Mouse (Mus musculus) midbrain, embryonic 13.5 days (tissue): ENCODE data around the gene Tctex1d1. TPM values are rescaled to one million over a fixed set of nuclear protein-coding genes. Genes with fewer than 3 reads are reported as not detected.

Source experiments
- ATAC-seq: fragments of 200-750 bp; cut with Nextera tagmentation; 2 replicates; pipeline ENCODE4 v1.8.0; 2017; ENCODE audit warnings: mild to moderate bottlenecking, moderate TSS enrichment, moderate library complexity
- H3K27ac ChIP-seq: fragments of 300-500 bp; sonication (generic); 2 replicates; pipeline ENCODE4 v1.5.1; 2015; ENCODE audit warnings: inconsistent platforms, mild to moderate bottlenecking, moderate library complexity
- H3K27me3 ChIP-seq: fragments of 300-500 bp; sonication (generic); 2 replicates; pipeline ENCODE4 v1.6.1; 2015; ENCODE audit warnings: mild to moderate bottlenecking, inconsistent platforms
- H3K36me3 ChIP-seq: fragments of 300-500 bp; sonication (generic); 2 replicates; pipeline ENCODE4 v1.6.1; 2015; ENCODE audit warnings: mild to moderate bottlenecking, inconsistent platforms
- H3K4me1 ChIP-seq: fragments of 300-500 bp; sonication (generic); replicated peaks from 2 replicates; pipeline ENCODE4 v1.6.1; 2015; ENCODE audit warnings: inconsistent platforms
- H3K4me2 ChIP-seq: fragments of 300-500 bp; sonication (generic); replicated peaks from 2 replicates; pipeline ENCODE4 v1.6.1; 2015; ENCODE audit warnings: moderate library complexity, mild to moderate bottlenecking, inconsistent platforms
- H3K4me3 ChIP-seq: fragments of 300-500 bp; sonication (generic); replicated peaks from 2 replicates; pipeline ENCODE4 v1.5.1; 2015; ENCODE audit warnings: mild to moderate bottlenecking, inconsistent platforms
- H3K9ac ChIP-seq: fragments of 300-500 bp; sonication (generic); replicated peaks from 2 replicates; pipeline ENCODE4 v1.6.1; 2015; ENCODE audit warnings: mild to moderate bottlenecking, inconsistent platforms
- H3K9me3 ChIP-seq: fragments of 300-500 bp; sonication (generic); 2 replicates; pipeline ENCODE4 v1.6.1; 2016; ENCODE audit warnings: mild to moderate bottlenecking, inconsistent platforms
- WGBS: fragments of 180-500 bp; shearing (Covaris S2); methylation state at CpG from one replicate; pipeline ENCODE4 v1.1.7; 2015; 5-methylcytosine and 5-hydroxymethylcytosine counted together
- polyA plus RNA-seq: library from polyadenylated mRNA; unstranded; fragments of >200 nt; fragmentation: Nextera tagmentation; extraction: Ambion mirVana; gene quantifications from 2 replicates; pipeline ENCODE4 v1.2.1, GENCODE M21; 2015

The Tctex1d1 gene
- polyA plus RNA-seq, 1 experiment from 2014 or later, result 0.74 TPM

- H3K4me3 ChIP-seq, result no peak overlapping the region
- H3K27me3 ChIP-seq, result peaks cover 5% of the 10 kb centered on the region
- H3K4me1 ChIP-seq, result peaks cover 3% of the 10 kb centered on the region
- H3K9me3 ChIP-seq, result no peaks in the 10 kb centered on the region
- 77% methylated on average over 5 of the region's 5 CpGs for WGBS
- no peak for ATAC-seq
- H3K9ac ChIP-seq, result no peak overlapping the region
- no peak overlapping the region for H3K4me2 ChIP-seq
- peaks cover 29% of the 10 kb centered on the region for H3K36me3 ChIP-seq
- H3K27ac ChIP-seq, result no peak overlapping the region
These were observed 7.2 kb upstream of the Tctex1d1 start for GRCm38 (mm10) chr4:102971159-102971558.

GRCm38 (mm10) chr4:102972071-102972470 lies 6.3 kb upstream of the Tctex1d1 start:
- H3K36me3 ChIP-seq, result peaks cover 20% of the 10 kb centered on the region
- no peak for ATAC-seq
- H3K27ac ChIP-seq, result no peak overlapping the region
- H3K27me3 ChIP-seq, result peaks cover 12% of the 10 kb centered on the region
- H3K4me3 ChIP-seq, result no peak overlapping the region
- 70% methylated on average over 3 of the region's 3 CpGs for WGBS
- no peak overlapping the region for H3K9ac ChIP-seq
- H3K4me2 ChIP-seq, result no peak overlapping the region
- H3K9me3 ChIP-seq, result no peaks in the 10 kb centered on the region
- H3K4me1 ChIP-seq, result peaks cover 11% of the 10 kb centered on the region

GRCm38 (mm10) chr4:102974172-102974571 lies 4.2 kb upstream of the Tctex1d1 start:
- Histone ChIP-seq H3K4me1 (peaks cover 24% of the 10 kb centered on the region), H3K9ac (no peak overlapping the region), H3K4me3 (no peak overlapping the region), H3K4me2 (no peak overlapping the region), H3K9me3 (no peaks in the 10 kb centered on the region), H3K27ac (no peak overlapping the region), H3K36me3 (peaks cover 7% of the 10 kb centered on the region; the same call in 1 of the 2 replicates), H3K27me3 (peaks cover 18% of the 10 kb centered on the region)
- 63% methylated on average over 5 of the region's 5 CpGs for WGBS
- no peak for ATAC-seq

GRCm38 (mm10) chr4:102976290-102977275 lies 1.8 kb upstream of the Tctex1d1 start:
- Histone ChIP-seq H3K27ac (no peak overlapping the region), H3K9ac (no peak overlapping the region), H3K4me3 (no peak overlapping the region), H3K4me2 (no peak overlapping the region), H3K4me1 (peaks cover 24% of the 10 kb centered on the region), H3K27me3 (peaks cover 23% of the 10 kb centered on the region), H3K9me3 (no peaks in the 10 kb centered on the region), H3K36me3 (no peaks in the 10 kb centered on the region)
- 12% methylated on average over 12 of the region's 12 CpGs for WGBS
- no peak for ATAC-seq

- 11% methylated on average over 16 of the region's 16 CpGs for WGBS
- H3K36me3 ChIP-seq, result no peaks in the 10 kb centered on the region
- peaks cover 23% of the 10 kb centered on the region for H3K27me3 ChIP-seq
- no peaks in the 10 kb centered on the region for H3K9me3 ChIP-seq
- H3K27ac ChIP-seq, result no peak overlapping the region
- no peak overlapping the region for H3K9ac ChIP-seq
- peaks cover 24% of the 10 kb centered on the region for H3K4me1 ChIP-seq
- peak; percentile 43; the same call in 1 of the 2 replicates for ATAC-seq
- peak overlapping the region; percentile 55 for H3K4me2 ChIP-seq
- H3K4me3 ChIP-seq, result peak overlapping the region; percentile 25
These were observed 556 bp upstream of the Tctex1d1 start for GRCm38 (mm10) chr4:102977778-102978321.

- WGBS, result 59% methylated on average over 5 of the region's 5 CpGs
- H3K4me3 ChIP-seq, result no peak overlapping the region
- no peaks in the 10 kb centered on the region for H3K9me3 ChIP-seq
- ATAC-seq, result no peak
- H3K4me2 ChIP-seq, result 0 out of 2 replicates have a peak overlapping the region, but pooled peaks have one; percentile 55
- no peak overlapping the region for H3K9ac ChIP-seq
- no peaks in the 10 kb centered on the region for H3K36me3 ChIP-seq
- H3K27ac ChIP-seq, result no peak overlapping the region
- H3K27me3 ChIP-seq, result peaks cover 23% of the 10 kb centered on the region
- H3K4me1 ChIP-seq, result peaks cover 24% of the 10 kb centered on the region
These were observed 979 bp downstream of the Tctex1d1 start for GRCm38 (mm10) chr4:102979385-102979784.

GRCm38 (mm10) chr4:102981709-102982108 lies 3.3 kb downstream of the Tctex1d1 start:
- H3K9ac ChIP-seq, result no peak overlapping the region
- peaks cover 16% of the 10 kb centered on the region for H3K4me1 ChIP-seq
- no peaks in the 10 kb centered on the region for H3K9me3 ChIP-seq
- no peak overlapping the region for H3K4me2 ChIP-seq
- no peak overlapping the region for H3K4me3 ChIP-seq
- ATAC-seq, result no peak
- H3K27me3 ChIP-seq, result peaks cover 14% of the 10 kb centered on the region; the same call in 1 of the 2 replicates
- no peaks in the 10 kb centered on the region for H3K36me3 ChIP-seq
- H3K27ac ChIP-seq, result no peak overlapping the region
- WGBS, result 87% methylated on average over 8 of the region's 8 CpGs

GRCm38 (mm10) chr4:102986173-102986572 lies 7.8 kb downstream of the Tctex1d1 start:
- no peak overlapping the region for H3K4me2 ChIP-seq
- ATAC-seq, result 0 out of 2 replicates have a peak, but pooled peaks have one; percentile 17
- no peak overlapping the region for H3K4me3 ChIP-seq
- no peaks in the 10 kb centered on the region for H3K9me3 ChIP-seq
- H3K9ac ChIP-seq, result no peak overlapping the region
- H3K4me1 ChIP-seq, result peaks cover 4% of the 10 kb centered on the region; the same call in 1 of the 2 replicates
- H3K27ac ChIP-seq, result no peak overlapping the region
- 76% methylated on average over 7 of the region's 7 CpGs for WGBS
- H3K36me3 ChIP-seq, result no peaks in the 10 kb centered on the region
- no peaks in the 10 kb centered on the region for H3K27me3 ChIP-seq

GRCm38 (mm10) chr4:102986917-102987316 lies 8.5 kb downstream of the Tctex1d1 start:
- WGBS, result 4% methylated on average over 2 of the region's 2 CpGs
- ATAC-seq, result peak; percentile 76
- no peaks in the 10 kb centered on the region for H3K36me3 ChIP-seq

GRCm38 (mm10) chr4:102987325-102987724 lies 8.9 kb downstream of the Tctex1d1 start:
- 27% methylated on average over 4 of the region's 4 CpGs for WGBS
- peak; percentile 80 for ATAC-seq

More at GRCm38 (mm10) chr4:102986917-102987316, 8.5 kb downstream of the Tctex1d1 start:
- no peak overlapping the region for H3K4me3 ChIP-seq
- H3K4me1 ChIP-seq, result peaks cover 4% of the 10 kb centered on the region; the same call in 1 of the 2 replicates
- no peaks in the 10 kb centered on the region for H3K27me3 ChIP-seq
- no peaks in the 10 kb centered on the region for H3K9me3 ChIP-seq
- H3K4me2 ChIP-seq, result no peak overlapping the region
- no peak overlapping the region for H3K9ac ChIP-seq
- no peak overlapping the region for H3K27ac ChIP-seq

GRCm38 (mm10) chr4:102987756-102988155 lies 9.3 kb downstream of the Tctex1d1 start:
- no peak overlapping the region for H3K27ac ChIP-seq
- no peak for ATAC-seq
- H3K36me3 ChIP-seq, result no peaks in the 10 kb centered on the region
- no peaks in the 10 kb centered on the region for H3K9me3 ChIP-seq
- H3K4me2 ChIP-seq, result no peak overlapping the region
- 60% methylated on average over 2 of the region's 2 CpGs for WGBS
- H3K4me3 ChIP-seq, result no peak overlapping the region
- no peaks in the 10 kb centered on the region for H3K27me3 ChIP-seq
- peaks cover 4% of the 10 kb centered on the region; the same call in 1 of the 2 replicates for H3K4me1 ChIP-seq
- no peak overlapping the region for H3K9ac ChIP-seq

More at GRCm38 (mm10) chr4:102987325-102987724, 8.9 kb downstream of the Tctex1d1 start:
- H3K27me3 ChIP-seq, result no peaks in the 10 kb centered on the region
- no peaks in the 10 kb centered on the region for H3K9me3 ChIP-seq
- peaks cover 4% of the 10 kb centered on the region; the same call in 1 of the 2 replicates for H3K4me1 ChIP-seq
- no peak overlapping the region for H3K27ac ChIP-seq
- no peak overlapping the region for H3K9ac ChIP-seq
- H3K36me3 ChIP-seq, result no peaks in the 10 kb centered on the region
- no peak overlapping the region for H3K4me2 ChIP-seq
- H3K4me3 ChIP-seq, result no peak overlapping the region

GRCm38 (mm10) chr4:102988526-102988925 lies 10.1 kb downstream of the Tctex1d1 start:
- no peak for ATAC-seq
- H3K9me3 ChIP-seq, result no peaks in the 10 kb centered on the region
- no peak overlapping the region for H3K4me2 ChIP-seq
- no peak overlapping the region for H3K27ac ChIP-seq
- H3K4me1 ChIP-seq, result peaks cover 4% of the 10 kb centered on the region; the same call in 1 of the 2 replicates
- no peak overlapping the region for H3K9ac ChIP-seq
- H3K27me3 ChIP-seq, result no peaks in the 10 kb centered on the region
- no peak overlapping the region for H3K4me3 ChIP-seq
- WGBS, result 93% methylated on average over 6 of the region's 6 CpGs
- no peaks in the 10 kb centered on the region for H3K36me3 ChIP-seq
